Mouse (Mus musculus) lung, adult 2 months (tissue): ENCODE measurements around the gene Cacnb3.

Experiments used
- CTCF ChIP-seq: fragments of 200-500 bp; IDR thresholded peaks from 2 replicates; pipeline ENCODE4 v1.5.1; 2011; ENCODE audit warnings: mild to moderate bottlenecking, low read length, control low read depth; ENCODE audit not compliant: insufficient read depth
- POLR2A ChIP-seq: fragments of 200-500 bp; IDR thresholded peaks from 2 replicates; pipeline ENCODE4 v1.6.1; 2011; ENCODE audit warnings: low read depth, mild to moderate bottlenecking, control low read depth, low read length, borderline replicate concordance; ENCODE audit errors: extremely low read depth

- no peak for TF ChIP-seq POLR2A
- TF ChIP-seq CTCF: no peak
Measured at GRCm38 (mm10) chr15:98604041-98604575, 26.5 kb upstream of the Cacnb3 start.
